Mouse (Mus musculus): ENCODE measurements around the gene Bsn. TPM values are rescaled to one million over a fixed set of nuclear protein-coding genes. Genes with fewer than 3 reads are reported as not detected.

Bsn gene
- total RNA-seq, 2 experiments from 2014 or later, result 0.39 to 0.41 TPM

GRCm38 (mm10) chr9:108095949-108096712 is 94.1 kb downstream of the Bsn start:
- DNase-seq (ENCODE audit: low spot score in 2 of 2), result no peak

- peak in 1 of 2 experiments; percentile 57 for DNase-seq (ENCODE audit: low spot score in 2 of 2)
Measured at GRCm38 (mm10) chr9:108095518-108095917, 94.7 kb downstream of the Bsn start.

- DNase-seq (ENCODE audit: low spot score in 2 of 2), result no peak
Measured at GRCm38 (mm10) chr9:108094998-108095411, 95.2 kb downstream of the Bsn start.

GRCm38 (mm10) chr9:108094184-108094941 is 95.8 kb downstream of the Bsn start, which contains the start of gene Apeh:
Gene Apeh, minus strand, starts transcription at chr9:108094606.
- DNase-seq (ENCODE audit: low spot score in 2 of 2), result peak; percentile 91 to 95

- DNase-seq (ENCODE audit: low spot score in 2 of 2), result no peak
Measured at GRCm38 (mm10) chr9:108093586-108093985, 96.6 kb downstream of the Bsn start.

GRCm38 (mm10) chr9:108090611-108091120 is 99.5 kb downstream of the Bsn start:
- no peak for DNase-seq (ENCODE audit: low spot score in 2 of 2)

- DNase-seq (ENCODE audit: low spot score in 2 of 2), result no peak
Measured at GRCm38 (mm10) chr9:108085261-108085660, 104.9 kb downstream of the Bsn start.

- DNase-seq (ENCODE audit: low spot score in 2 of 2), result no peak
Measured at GRCm38 (mm10) chr9:108083561-108083960, 106.6 kb downstream of the Bsn start.

- DNase-seq (ENCODE audit: low spot score in 2 of 2), result no peak
Measured at GRCm38 (mm10) chr9:108082988-108083431, 107.2 kb downstream of the Bsn start, which contains the start of gene Rnf123. Gene Rnf123, minus strand, starts transcription at chr9:108083346.

- no peak for DNase-seq (ENCODE audit: low spot score in 2 of 2)
Measured at GRCm38 (mm10) chr9:108082549-108082948, 107.6 kb downstream of the Bsn start.

GRCm38 (mm10) chr9:108080168-108080567 is 110.0 kb downstream of the Bsn start, which contains the start of gene Mst1:
Gene Mst1, plus strand, starts transcription at chr9:108080436.
- DNase-seq (ENCODE audit: low spot score in 2 of 2), result no peak

GRCm38 (mm10) chr9:108073141-108073930 is 116.8 kb downstream of the Bsn start:
- no peak for DNase-seq (ENCODE audit: low spot score in 2 of 2)

GRCm38 (mm10) chr9:108072481-108072924 is 117.7 kb downstream of the Bsn start:
- DNase-seq (ENCODE audit: low spot score in 2 of 2), result no peak

- DNase-seq (ENCODE audit: low spot score in 2 of 2), result no peak
Measured at GRCm38 (mm10) chr9:108071801-108072200, 118.4 kb downstream of the Bsn start.

GRCm38 (mm10) chr9:108069529-108069928 is 120.7 kb downstream of the Bsn start:
- DNase-seq (ENCODE audit: low spot score in 2 of 2), result no peak

GRCm38 (mm10) chr9:108069007-108069406 is 121.2 kb downstream of the Bsn start:
- DNase-seq (ENCODE audit: low spot score in 2 of 2), result no peak

GRCm38 (mm10) chr9:108067900-108068299 is 122.3 kb downstream of the Bsn start:
- peak; percentile 63 to 81 for DNase-seq (ENCODE audit: low spot score in 2 of 2)

- no peak for DNase-seq (ENCODE audit: low spot score in 2 of 2)
Measured at GRCm38 (mm10) chr9:108067199-108067598, 123.0 kb downstream of the Bsn start.

GRCm38 (mm10) chr9:108065491-108066011 is 124.6 kb downstream of the Bsn start:
- no peak for DNase-seq (ENCODE audit: low spot score in 2 of 2)

GRCm38 (mm10) chr9:108063361-108063760 is 126.8 kb downstream of the Bsn start:
- DNase-seq (ENCODE audit: low spot score in 2 of 2), result no peak

GRCm38 (mm10) chr9:108062142-108062541 is 128.0 kb downstream of the Bsn start:
- no peak for DNase-seq (ENCODE audit: low spot score in 2 of 2)

Measured in gastrocnemius, postnatal 4 days (tissue).